Mouse (Mus musculus): Measurements from ENCODE around the gene Timm13.

Gene Timm13

GRCm38 (mm10) chr10:80870993-80871392 lies 29.8 kb downstream of the Timm13 start:
- DNase-seq (ENCODE audit: low read depth in 1 of 2, low spot score in 2 of 2) = no peak

- no peak for DNase-seq (ENCODE audit: low read depth in 1 of 2, low spot score in 2 of 2)
Measured at GRCm38 (mm10) chr10:80864446-80864845, 36.3 kb downstream of the Timm13 start.

- DNase-seq (ENCODE audit: low read depth in 1 of 2, low spot score in 2 of 2) = no peak
Measured at GRCm38 (mm10) chr10:80862305-80862704, 38.5 kb downstream of the Timm13 start.

GRCm38 (mm10) chr10:80858350-80858935 lies 42.3 kb downstream of the Timm13 start:
- no peak for DNase-seq (ENCODE audit: low read depth in 1 of 2, low spot score in 2 of 2)

- no peak for DNase-seq (ENCODE audit: low read depth in 1 of 2, low spot score in 2 of 2)
Measured at GRCm38 (mm10) chr10:80857848-80858247, 42.9 kb downstream of the Timm13 start.

GRCm38 (mm10) chr10:80857386-80857785 lies 43.4 kb downstream of the Timm13 start:
- no peak for DNase-seq (ENCODE audit: low read depth in 1 of 2, low spot score in 2 of 2)

GRCm38 (mm10) chr10:80856908-80857307 lies 43.9 kb downstream of the Timm13 start:
- DNase-seq (ENCODE audit: low read depth in 1 of 2, low spot score in 2 of 2) = no peak

GRCm38 (mm10) chr10:80856267-80856666 lies 44.5 kb downstream of the Timm13 start:
- DNase-seq (ENCODE audit: low read depth in 1 of 2, low spot score in 2 of 2) = no peak

- no peak for DNase-seq (ENCODE audit: low read depth in 1 of 2, low spot score in 2 of 2)
Measured at GRCm38 (mm10) chr10:80855749-80856073, 45.1 kb downstream of the Timm13 start.

- peak; percentile 90 to 96 for DNase-seq (ENCODE audit: low read depth in 1 of 2, low spot score in 2 of 2)
Measured at GRCm38 (mm10) chr10:80854913-80855748, 45.6 kb downstream of the Timm13 start, which contains the start of the genes Lsm7 and Sppl2b. Gene Lsm7, minus strand, starts transcription at chr10:80855209. Gene Sppl2b, plus strand, starts transcription at chr10:80855275.
